Mouse (Mus musculus) heart, embryonic 10.5 days (tissue): ENCODE measurements around the gene 1810013L24Rik. TPM values are rescaled to one million over a fixed set of nuclear protein-coding genes. Genes with fewer than 3 reads are reported as not detected.

ENCODE experiments used
- DNase-seq: peaks from one replicate; pipeline ENCODE4 v3.0.0-alpha.2; 2017; ENCODE audit warnings: low spot score
- H3K27ac ChIP-seq: fragments of 300-500 bp; sonication (generic); 2 replicates; pipeline ENCODE4 v1.5.1; 2016; ENCODE audit warnings: mild to moderate bottlenecking
- H3K27me3 ChIP-seq: fragments of 300-500 bp; sonication (generic); 2 replicates; pipeline ENCODE4 v1.6.1; 2016; ENCODE audit warnings: mild to moderate bottlenecking; ENCODE audit not compliant: poor library complexity, insufficient read depth, severe bottlenecking
- H3K36me3 ChIP-seq: fragments of 300-500 bp; sonication (generic); 2 replicates; pipeline ENCODE4 v1.6.1; 2016; ENCODE audit warnings: mild to moderate bottlenecking, moderate library complexity
- H3K4me1 ChIP-seq: fragments of 300-500 bp; sonication (generic); 2 replicates; pipeline ENCODE4 v1.6.1; 2016; ENCODE audit warnings: mild to moderate bottlenecking
- H3K4me3 ChIP-seq: fragments of 300-500 bp; sonication (generic); 2 replicates; pipeline ENCODE4 v1.5.1; 2016; ENCODE audit warnings: mild to moderate bottlenecking, moderate library complexity
- H3K9me3 ChIP-seq: fragments of 300-500 bp; sonication (generic); 2 replicates; pipeline ENCODE4 v1.6.1; 2016; ENCODE audit warnings: mild to moderate bottlenecking, moderate library complexity
- WGBS: fragments of 180-500 bp; shearing (Covaris S2); methylation state at CpG from one replicate; pipeline ENCODE4 v1.1.7; 2016; 5-methylcytosine and 5-hydroxymethylcytosine counted together
- polyA plus RNA-seq: library from polyadenylated mRNA; unstranded; fragments of >200 nt; fragmentation: Nextera tagmentation; extraction: Ambion mirVana; gene quantifications from 2 replicates; pipeline ENCODE4 v1.2.1, GENCODE M21; 2016

The 1810013L24Rik gene
- polyA plus RNA-seq, result 17.3 and 21.3 TPM in 2 replicates

GRCm38 (mm10) chr16:8829564-8830359 is at the start of gene 1810013L24Rik:
Gene 1810013L24Rik (plus strand): TSS chr16:8830100.
- DNase-seq, result peak; percentile 100
- Histone ChIP-seq H3K9me3 (no peaks in the 10 kb centered on the region), H3K4me1 (peaks cover 18% of the 10 kb centered on the region; the same call in 1 of the 2 replicates), H3K36me3 (peaks cover 21% of the 10 kb centered on the region; the same call in 1 of the 2 replicates), H3K27ac (peak within 1 kb of the TSS; percentile 97), H3K27me3 (no peaks in the 10 kb centered on the region), H3K4me3 (peak within 1 kb of the TSS; percentile 92)
- WGBS, result under 1% methylated on average over 79 of the region's 80 CpGs

DNA sequence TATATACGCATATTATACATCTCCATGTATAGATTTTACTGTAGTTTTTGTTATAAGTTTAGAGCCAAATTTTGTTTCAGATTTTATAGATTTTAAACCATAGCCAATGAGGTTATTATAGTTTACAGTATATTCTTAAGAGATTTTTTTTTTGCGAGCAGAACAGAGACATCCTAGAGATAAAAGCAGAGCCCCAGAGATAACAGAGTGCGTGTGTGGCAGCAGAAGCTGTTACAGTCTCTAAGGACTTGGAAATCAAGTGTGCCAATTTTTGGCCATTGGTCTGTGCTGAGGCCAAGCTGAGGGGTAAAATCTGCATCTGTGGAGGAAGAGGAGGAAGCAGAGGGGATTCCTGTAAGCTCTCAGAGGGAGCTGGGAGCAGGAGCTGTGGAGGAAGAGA is 49.7 kb upstream of the 1810013L24Rik start:
- Histone ChIP-seq H3K4me3 (no peak overlapping the region), H3K36me3 (no peaks in the 10 kb centered on the region), H3K4me1 (no peaks in the 10 kb centered on the region), H3K27ac (no peak overlapping the region), H3K9me3 (no peaks in the 10 kb centered on the region), H3K27me3 (no peaks in the 10 kb centered on the region)
- no peak for DNase-seq
- 49% methylated on average over 3 of the region's 3 CpGs for WGBS

DNA sequence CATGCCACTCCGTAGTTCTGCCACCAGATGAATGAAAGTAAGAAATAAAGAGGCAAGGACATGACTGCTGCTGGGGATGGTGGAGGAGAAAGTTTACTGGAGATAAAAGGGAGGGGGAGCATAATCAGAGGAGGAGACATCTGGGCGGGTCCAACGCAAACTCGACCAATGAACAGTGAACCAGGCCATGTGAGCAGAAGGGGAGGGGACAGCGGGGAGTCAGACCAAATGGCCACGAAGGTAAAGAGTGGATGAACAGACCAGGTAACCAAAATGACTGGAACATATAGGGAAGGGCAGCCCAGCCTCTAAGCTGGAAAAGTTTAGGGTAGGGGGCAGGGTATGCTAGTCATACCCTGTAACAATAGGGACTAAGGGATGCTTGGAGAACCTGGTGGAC is 48.7 kb upstream of the 1810013L24Rik start:
- no peaks in the 10 kb centered on the region for H3K36me3 ChIP-seq
- H3K4me1 ChIP-seq, result no peaks in the 10 kb centered on the region
- 62% methylated on average over 6 of the region's 6 CpGs for WGBS
- no peak for DNase-seq
- no peaks in the 10 kb centered on the region for H3K9me3 ChIP-seq
- no peak overlapping the region for H3K4me3 ChIP-seq
- no peak overlapping the region for H3K27ac ChIP-seq
- no peaks in the 10 kb centered on the region for H3K27me3 ChIP-seq

GRCm38 (mm10) chr16:8781660-8782059 is 48.2 kb upstream of the 1810013L24Rik start:
- no peaks in the 10 kb centered on the region for H3K36me3 ChIP-seq
- H3K27ac ChIP-seq, result no peak overlapping the region
- no peaks in the 10 kb centered on the region for H3K9me3 ChIP-seq
- WGBS, result 90% methylated on average over 2 of the region's 2 CpGs
- H3K4me1 ChIP-seq, result no peaks in the 10 kb centered on the region
- no peak overlapping the region for H3K4me3 ChIP-seq
- H3K27me3 ChIP-seq, result no peaks in the 10 kb centered on the region
- DNase-seq, result no peak

GRCm38 (mm10) chr16:8783198-8783913 is 46.5 kb upstream of the 1810013L24Rik start:
- Histone ChIP-seq H3K4me3 (no peak overlapping the region), H3K36me3 (no peaks in the 10 kb centered on the region), H3K27ac (no peak overlapping the region), H3K9me3 (no peaks in the 10 kb centered on the region), H3K27me3 (no peaks in the 10 kb centered on the region), H3K4me1 (no peaks in the 10 kb centered on the region)
- no peak for DNase-seq
- 74% methylated on average over 16 of the region's 16 CpGs for WGBS

DNA sequence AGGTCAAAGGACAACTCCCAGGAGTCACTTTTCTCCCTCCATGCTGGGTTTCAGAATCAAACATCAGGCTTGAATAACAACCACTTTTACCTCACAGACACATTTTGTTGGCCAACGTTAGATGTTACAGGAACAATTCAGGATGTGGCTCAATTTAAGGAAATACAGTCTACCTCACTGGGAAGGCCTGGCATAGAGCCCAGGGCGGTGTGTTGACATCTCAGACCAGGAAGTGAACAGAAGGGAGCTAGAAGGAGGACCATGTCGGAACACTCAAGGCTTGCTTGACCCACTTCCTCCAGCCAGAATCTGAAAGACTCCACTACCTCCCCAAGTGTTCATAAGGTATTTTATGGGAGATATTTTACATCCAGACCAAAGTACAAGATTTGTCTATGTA is 45.1 kb upstream of the 1810013L24Rik start:
- no peak for DNase-seq
- Histone ChIP-seq H3K4me3 (no peak overlapping the region), H3K36me3 (no peaks in the 10 kb centered on the region), H3K9me3 (no peaks in the 10 kb centered on the region), H3K27me3 (no peaks in the 10 kb centered on the region), H3K4me1 (no peaks in the 10 kb centered on the region), H3K27ac (no peak overlapping the region)
- whole genome bisulfite sequencing, result 66% methylated on average over 3 of the region's 3 CpGs

DNA sequence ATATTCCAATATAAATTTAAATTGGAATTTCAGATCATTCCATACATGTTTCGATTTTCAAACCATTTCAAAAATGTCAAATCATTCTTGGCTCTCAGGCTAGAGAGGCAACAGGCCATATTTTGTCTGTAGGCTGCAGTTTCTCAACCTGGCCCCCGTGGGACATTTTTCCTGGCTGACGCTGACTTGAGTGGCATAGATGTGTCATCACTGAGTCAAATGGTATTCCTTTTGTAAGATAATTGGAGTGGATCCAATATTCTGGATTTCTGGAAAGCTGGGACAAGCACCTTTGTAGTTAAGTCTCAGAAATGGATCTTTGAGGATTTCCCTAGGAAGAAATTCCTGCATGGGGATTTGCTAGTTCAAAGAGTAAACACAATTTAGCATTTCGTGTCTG is 39.0 kb upstream of the 1810013L24Rik start:
- 81% methylated on average over 4 of the region's 4 CpGs for WGBS
- Histone ChIP-seq H3K36me3 (no peaks in the 10 kb centered on the region), H3K4me3 (no peak overlapping the region), H3K27ac (no peak overlapping the region), H3K27me3 (no peaks in the 10 kb centered on the region), H3K4me1 (no peaks in the 10 kb centered on the region), H3K9me3 (no peaks in the 10 kb centered on the region)
- no peak for DNase-seq

DNA sequence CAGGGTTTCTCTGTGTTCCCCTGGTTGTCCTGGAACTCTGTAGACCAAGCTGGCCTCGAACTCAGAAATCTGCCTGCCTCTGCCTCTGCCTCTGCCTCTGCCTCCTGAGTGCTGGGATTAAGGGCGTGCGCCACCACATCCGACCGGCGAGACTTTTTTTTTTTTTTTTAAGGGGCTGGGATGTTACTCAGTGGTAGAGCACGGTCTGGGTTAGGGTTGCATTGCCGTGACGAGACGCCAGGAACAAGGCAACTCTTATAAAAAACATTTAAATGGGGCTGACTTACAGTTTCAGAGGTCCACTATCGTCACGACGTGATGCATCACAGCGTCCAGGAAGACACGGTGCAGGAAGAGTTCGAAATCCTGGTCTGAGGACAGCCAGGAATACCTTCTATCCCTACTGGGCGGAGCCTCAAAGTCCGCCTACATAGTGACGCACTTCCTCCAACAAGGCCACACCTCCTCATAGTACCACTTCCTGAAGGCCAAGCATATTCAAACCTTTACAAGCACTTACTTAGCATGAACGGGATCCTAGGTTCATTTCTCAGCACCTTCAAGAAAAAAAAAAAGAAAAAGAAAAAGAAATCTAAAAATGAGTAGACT is 37.8 kb upstream of the 1810013L24Rik start, which contains the start of gene Usp7:
Usp7 (minus strand) TSS at position 360 of the 609 bp plus-strand sequence.
- H3K9me3 ChIP-seq, result no peaks in the 10 kb centered on the region
- WGBS, result 85% methylated on average over 20 of the region's 20 CpGs
- H3K27ac ChIP-seq, result no peak within 1 kb of the TSS
- no peaks in the 10 kb centered on the region for H3K4me1 ChIP-seq
- no peaks in the 10 kb centered on the region for H3K27me3 ChIP-seq
- DNase-seq, result no peak
- no peaks in the 10 kb centered on the region for H3K36me3 ChIP-seq
- no peak within 1 kb of the TSS for H3K4me3 ChIP-seq

- Histone ChIP-seq H3K36me3 (no peaks in the 10 kb centered on the region), H3K4me1 (no peaks in the 10 kb centered on the region), H3K27me3 (no peaks in the 10 kb centered on the region), H3K9me3 (0 out of 2 replicates have a peak, but pooled peaks cover 2% of the 10 kb centered on the region), H3K4me3 (no peak overlapping the region), H3K27ac (no peak overlapping the region)
- WGBS, result 6% methylated on average over 3 of the region's 3 CpGs
- DNase-seq, result no peak
Measured at GRCm38 (mm10) chr16:8794952-8795351, 34.9 kb upstream of the 1810013L24Rik start.

DNA sequence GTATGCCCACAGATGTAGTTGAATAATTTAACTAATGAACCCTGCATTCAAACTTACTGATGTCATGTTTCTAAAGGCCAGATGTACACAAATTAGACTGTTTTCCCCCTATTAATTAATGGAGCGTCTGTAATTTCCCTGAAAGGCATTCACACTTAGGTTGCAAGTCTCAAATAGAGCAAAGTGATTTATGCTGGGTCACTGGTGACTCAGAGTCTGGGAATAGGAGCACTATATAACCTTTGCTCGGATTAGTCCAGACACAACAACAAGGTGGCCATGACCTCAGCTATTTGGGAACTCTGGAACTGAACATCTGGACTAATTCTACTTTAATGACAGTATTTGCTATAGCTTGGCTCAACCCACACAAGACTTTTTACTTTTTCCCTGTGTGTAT is 34.0 kb upstream of the 1810013L24Rik start:
- H3K4me1 ChIP-seq, result no peaks in the 10 kb centered on the region
- H3K9me3 ChIP-seq, result peaks cover 7% of the 10 kb centered on the region; the same call in 1 of the 2 replicates
- H3K27me3 ChIP-seq, result no peaks in the 10 kb centered on the region
- 72% methylated on average over 2 of the region's 2 CpGs for WGBS
- H3K4me3 ChIP-seq, result no peak overlapping the region
- no peak for DNase-seq
- no peaks in the 10 kb centered on the region for H3K36me3 ChIP-seq
- no peak overlapping the region for H3K27ac ChIP-seq

GRCm38 (mm10) chr16:8806703-8807102 is 23.2 kb upstream of the 1810013L24Rik start:
- WGBS, result 19% methylated on average over 4 of the region's 4 CpGs
- DNase-seq, result no peak
- Histone ChIP-seq H3K9me3 (no peaks in the 10 kb centered on the region), H3K4me1 (no peaks in the 10 kb centered on the region), H3K4me3 (no peak overlapping the region), H3K27me3 (no peaks in the 10 kb centered on the region), H3K27ac (no peak overlapping the region), H3K36me3 (no peaks in the 10 kb centered on the region)

DNA sequence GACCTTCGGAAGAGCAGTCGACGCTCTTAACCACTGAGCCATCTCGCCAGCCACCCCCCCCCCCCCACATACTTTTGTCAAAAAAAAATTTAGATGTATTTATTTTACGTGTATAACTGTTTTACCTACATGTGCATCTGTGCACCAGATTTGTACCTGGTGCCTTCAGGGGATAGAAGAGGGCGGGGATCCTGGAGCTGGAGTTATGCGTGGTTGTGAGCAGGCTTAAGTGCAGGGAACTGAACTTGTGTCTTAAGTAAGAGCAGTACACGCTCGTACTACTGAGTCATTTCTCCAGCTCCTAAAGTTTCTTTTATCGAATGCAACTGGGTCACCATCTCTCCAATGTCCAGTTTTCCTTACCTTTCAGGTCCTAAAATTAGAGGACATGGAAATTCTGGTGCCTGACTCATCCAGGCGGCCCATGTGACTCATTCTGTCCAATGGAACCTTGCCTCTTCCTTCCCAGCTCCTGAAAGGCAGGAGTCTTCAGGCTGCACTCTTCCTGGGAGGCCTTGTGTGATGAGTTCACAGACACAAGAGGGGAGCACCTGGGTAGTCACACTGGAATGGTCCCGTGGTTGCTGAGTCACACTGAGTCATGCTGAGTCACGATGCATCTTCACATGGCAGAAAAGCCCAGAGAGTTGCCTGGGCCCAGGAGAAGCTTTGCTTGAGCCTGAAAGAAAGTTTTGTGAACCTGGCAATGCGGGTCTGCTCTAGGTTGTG is 19.3 kb upstream of the 1810013L24Rik start:
- Histone ChIP-seq H3K27me3 (no peaks in the 10 kb centered on the region), H3K4me1 (no peaks in the 10 kb centered on the region), H3K4me3 (no peak overlapping the region), H3K9me3 (no peaks in the 10 kb centered on the region), H3K27ac (peak overlapping the region; percentile 30; the same call in 1 of the 2 replicates), H3K36me3 (no peaks in the 10 kb centered on the region)
- WGBS, result 87% methylated on average over 14 of the region's 14 CpGs
- peak; percentile 88 for DNase-seq
